Mouse (Mus musculus) E14TG2a.4 (cell line): ENCODE data around the gene Il1rapl1.

Experiments
- CTCF ChIP-seq: conservative IDR thresholded peaks from 2 replicates; pipeline ENCODE4 v1.5.1; 2014; ENCODE audit warnings: low read length
- NANOG ChIP-seq: IDR thresholded peaks from 2 replicates; pipeline ENCODE4 v1.6.1; 2014; ENCODE audit warnings: borderline replicate concordance, low read length, mixed read lengths

DNA sequence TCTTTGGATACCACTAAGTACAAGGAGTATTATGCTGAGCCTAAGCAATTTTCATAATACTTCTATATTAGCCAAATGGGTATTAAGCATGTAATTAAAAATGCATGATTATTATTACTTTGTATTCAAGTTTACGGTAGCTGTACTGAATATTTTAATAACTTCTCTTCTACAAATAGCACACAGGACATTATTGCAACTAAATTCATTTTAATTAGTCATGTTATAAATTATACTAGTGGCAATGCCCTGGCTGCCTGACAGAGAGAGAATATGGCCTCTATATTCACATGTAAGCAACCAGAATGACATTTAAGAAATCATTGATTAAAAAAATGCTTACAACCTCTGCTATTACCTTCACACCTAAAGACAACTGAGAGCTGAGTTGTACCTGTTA is 1160.8 kb downstream of the Il1rapl1 start:
- TF ChIP-seq CTCF (no peak), NANOG (no peak)
